Mouse (Mus musculus): ENCODE measurements around the gene Svop.

The Svop gene

GRCm38 (mm10) chr5:114106391-114106935, 15.1 kb upstream of the Svop start:
- no peak for DNase-seq (ENCODE audit: low spot score)

- DNase-seq (ENCODE audit: low spot score): no peak
Measured at GRCm38 (mm10) chr5:114102807-114103206, 11.4 kb upstream of the Svop start.

GRCm38 (mm10) chr5:114101873-114102272, 10.5 kb upstream of the Svop start:
- DNase-seq (ENCODE audit: low spot score): no peak

GRCm38 (mm10) chr5:114100390-114101099, 9.2 kb upstream of the Svop start:
- no peak for DNase-seq (ENCODE audit: low spot score)

- peak; percentile 74 for DNase-seq (ENCODE audit: low spot score)
Measured at GRCm38 (mm10) chr5:114099709-114100389, 8.5 kb upstream of the Svop start.

- no peak for DNase-seq (ENCODE audit: low spot score)
Measured at GRCm38 (mm10) chr5:114090421-114091013, 853 bp downstream of the Svop start.

GRCm38 (mm10) chr5:114087875-114088480, 3.4 kb downstream of the Svop start:
- no peak for DNase-seq (ENCODE audit: low spot score)

- no peak for DNase-seq (ENCODE audit: low spot score)
Measured at GRCm38 (mm10) chr5:114085501-114085900, 5.9 kb downstream of the Svop start.

GRCm38 (mm10) chr5:114077009-114077408, 14.4 kb downstream of the Svop start:
- DNase-seq (ENCODE audit: low spot score): no peak

GRCm38 (mm10) chr5:114072262-114072661, 19.1 kb downstream of the Svop start:
- no peak for DNase-seq (ENCODE audit: low spot score)

GRCm38 (mm10) chr5:114070858-114071257, 20.5 kb downstream of the Svop start:
- DNase-seq (ENCODE audit: low spot score): no peak

GRCm38 (mm10) chr5:114067982-114068381, 23.4 kb downstream of the Svop start:
- DNase-seq (ENCODE audit: low spot score): no peak

- no peak for DNase-seq (ENCODE audit: low spot score)
Measured at GRCm38 (mm10) chr5:114067543-114067942, 23.8 kb downstream of the Svop start.

GRCm38 (mm10) chr5:114066601-114067000, 24.8 kb downstream of the Svop start:
- no peak for DNase-seq (ENCODE audit: low spot score)

- no peak for DNase-seq (ENCODE audit: low spot score)
Measured at GRCm38 (mm10) chr5:114065161-114065560, 26.2 kb downstream of the Svop start, which contains the start of gene Usp30. Gene Usp30, plus strand, starts transcription at chr5:114065461.

GRCm38 (mm10) chr5:114063958-114064357, 27.4 kb downstream of the Svop start:
- DNase-seq (ENCODE audit: low spot score): no peak

GRCm38 (mm10) chr5:114061675-114062074, 29.7 kb downstream of the Svop start:
- DNase-seq (ENCODE audit: low spot score): no peak

- DNase-seq (ENCODE audit: low spot score): no peak
Measured at GRCm38 (mm10) chr5:114057129-114057731, 34.1 kb downstream of the Svop start.

GRCm38 (mm10) chr5:114052246-114052761, 39.1 kb downstream of the Svop start:
- DNase-seq (ENCODE audit: low spot score): peak; percentile 45

- DNase-seq (ENCODE audit: low spot score): no peak
Measured at GRCm38 (mm10) chr5:114048731-114049308, 42.5 kb downstream of the Svop start.

- DNase-seq (ENCODE audit: low spot score): no peak
Measured at GRCm38 (mm10) chr5:114047182-114047581, 44.2 kb downstream of the Svop start.
